Mouse (Mus musculus) liver, embryonic 13.5 days (tissue): ENCODE results near the gene Rbm25. TPM values are rescaled to one million over a fixed set of nuclear protein-coding genes. Genes with fewer than 3 reads are reported as not detected.
"Not testable (repeated sequence)": the region's sequence is repeated elsewhere in the genome, so short reads cannot be mapped to it uniquely, and the experiment has no call there.

Experiments used
- ATAC-seq: fragments of 200-750 bp; cut with Nextera tagmentation; 2 replicates; pipeline ENCODE4 v1.8.0; 2017; ENCODE audit warnings: low read depth, mild to moderate bottlenecking, moderate number of reproducible peaks, moderate library complexity
- DNase-seq: peaks from one replicate; pipeline ENCODE4 v3.0.0; 2022
- H3K27ac ChIP-seq: fragments of 300-500 bp; sonication (generic); 2 replicates; pipeline ENCODE4 v1.5.1; 2015; ENCODE audit warnings: moderate library complexity, mild to moderate bottlenecking, inconsistent platforms
- H3K27me3 ChIP-seq: fragments of 300-500 bp; sonication (generic); 2 replicates; pipeline ENCODE4 v1.6.1; 2015; ENCODE audit warnings: mild to moderate bottlenecking, inconsistent platforms
- H3K36me3 ChIP-seq: fragments of 300-500 bp; sonication (generic); 2 replicates; pipeline ENCODE4 v1.6.1; 2015; ENCODE audit warnings: mild to moderate bottlenecking, inconsistent platforms
- H3K4me1 ChIP-seq: fragments of 300-500 bp; sonication (generic); replicated peaks from 2 replicates; pipeline ENCODE4 v1.6.1; 2015; ENCODE audit warnings: inconsistent platforms
- H3K4me2 ChIP-seq: fragments of 300-500 bp; sonication (generic); 2 replicates; pipeline ENCODE4 v1.6.1; 2015; ENCODE audit warnings: inconsistent platforms, mild to moderate bottlenecking, moderate library complexity
- H3K4me3 ChIP-seq: fragments of 300-500 bp; sonication (generic); replicated peaks from 2 replicates; pipeline ENCODE4 v1.5.1; 2015; ENCODE audit warnings: mild to moderate bottlenecking, inconsistent platforms
- H3K9ac ChIP-seq: fragments of 300-500 bp; sonication (generic); 2 replicates; pipeline ENCODE4 v1.6.1; 2015; ENCODE audit warnings: mild to moderate bottlenecking, inconsistent platforms
- H3K9me3 ChIP-seq: fragments of 300-500 bp; sonication (generic); replicated peaks from 2 replicates; pipeline ENCODE4 v1.6.1; 2016; ENCODE audit warnings: inconsistent platforms
- WGBS: fragments of 180-500 bp; shearing (Covaris S2); methylation state at CpG from one replicate; pipeline ENCODE4 v1.1.7; 2015; ENCODE audit not compliant: insufficient replicate concordance; 5-methylcytosine and 5-hydroxymethylcytosine counted together
- polyA plus RNA-seq: library from polyadenylated mRNA; unstranded; fragments of >200 nt; fragmentation: Nextera tagmentation; extraction: Ambion mirVana; gene quantifications from 2 replicates; pipeline ENCODE4 v1.2.1, GENCODE M21; 2015

Rbm25 gene
- 121 and 133 TPM in 2 replicates for polyA plus RNA-seq

- ATAC-seq, DNase-seq, H3K27me3 ChIP-seq, H3K9me3 ChIP-seq: not testable (repeated sequence)
- H3K9ac ChIP-seq, result peak within 1 kb of the TSS; percentile 99
- peaks cover 20% of the 10 kb centered on the region for H3K4me1 ChIP-seq
- peak within 1 kb of the TSS; percentile 93 for H3K27ac ChIP-seq
- peak within 1 kb of the TSS; percentile 74 for H3K4me2 ChIP-seq
- no CpG with 5 or more reads among the region's 5 CpGs for WGBS
- peak within 1 kb of the TSS; percentile 98 for H3K4me3 ChIP-seq
- H3K36me3 ChIP-seq, result peaks cover 13% of the 10 kb centered on the region
These were observed at the start of gene Rbm25 for GRCm38 (mm10) chr12:83630936-83631335. Rbm25 (plus strand) TSS chr12:83631236.

GRCm38 (mm10) chr12:83582106-83582505, 48.9 kb upstream of the Rbm25 start:
- Histone ChIP-seq H3K27ac (peak overlapping the region; percentile 56), H3K4me1 (peaks cover 54% of the 10 kb centered on the region), H3K9ac (no peak overlapping the region), H3K4me2 (no peak overlapping the region), H3K27me3 (no peaks in the 10 kb centered on the region), H3K4me3 (no peak overlapping the region), H3K36me3 (peaks cover 20% of the 10 kb centered on the region), H3K9me3 (no peaks in the 10 kb centered on the region)
- ATAC-seq (no peak), DNase-seq (no peak)
- 69% methylated on average over 4 of the region's 4 CpGs for WGBS

GRCm38 (mm10) chr12:83582747-83583146, 48.3 kb upstream of the Rbm25 start:
- H3K36me3 ChIP-seq, result peaks cover 19% of the 10 kb centered on the region
- no peak for ATAC-seq
- H3K4me3 ChIP-seq, result no peak overlapping the region
- no peaks in the 10 kb centered on the region for H3K9me3 ChIP-seq
- no peak overlapping the region for H3K4me2 ChIP-seq
- no peak overlapping the region for H3K27ac ChIP-seq
- DNase-seq, result no peak
- H3K4me1 ChIP-seq, result peaks cover 47% of the 10 kb centered on the region
- WGBS, result 78% methylated on average over 4 of the region's 4 CpGs
- no peak overlapping the region for H3K9ac ChIP-seq
- H3K27me3 ChIP-seq, result no peaks in the 10 kb centered on the region

- no peak overlapping the region for H3K4me3 ChIP-seq
- H3K4me2 ChIP-seq, result no peak overlapping the region
- peaks cover 11% of the 10 kb centered on the region for H3K4me1 ChIP-seq
- ATAC-seq (no peak), DNase-seq (no peak)
- no peaks in the 10 kb centered on the region for H3K27me3 ChIP-seq
- WGBS, result 86% methylated on average over 5 of the region's 5 CpGs
- H3K9me3 ChIP-seq, result no peaks in the 10 kb centered on the region
- no peak overlapping the region for H3K9ac ChIP-seq
- no peak overlapping the region for H3K27ac ChIP-seq
- peaks cover 49% of the 10 kb centered on the region for H3K36me3 ChIP-seq
These were observed 44.4 kb upstream of the Rbm25 start for GRCm38 (mm10) chr12:83586628-83587027.

- Histone ChIP-seq H3K9ac (no peak overlapping the region), H3K9me3 (no peaks in the 10 kb centered on the region), H3K27me3 (no peaks in the 10 kb centered on the region), H3K4me3 (no peak overlapping the region), H3K4me2 (no peak overlapping the region), H3K4me1 (peaks cover 27% of the 10 kb centered on the region), H3K27ac (no peak overlapping the region), H3K36me3 (peaks cover 57% of the 10 kb centered on the region)
- DNase-seq, result no peak
- ATAC-seq, result no peak
- WGBS, result 80% methylated on average over 8 of the region's 8 CpGs
These were observed 39.1 kb upstream of the Rbm25 start for GRCm38 (mm10) chr12:83591754-83592501.

GRCm38 (mm10) chr12:83594454-83595040, 36.5 kb upstream of the Rbm25 start:
- Histone ChIP-seq H3K9me3 (no peaks in the 10 kb centered on the region), H3K9ac (no peak overlapping the region), H3K27me3 (no peaks in the 10 kb centered on the region), H3K4me2 (no peak overlapping the region), H3K27ac (no peak overlapping the region), H3K4me1 (peaks cover 27% of the 10 kb centered on the region), H3K36me3 (peaks cover 33% of the 10 kb centered on the region), H3K4me3 (no peak overlapping the region)
- 84% methylated on average over 9 of the region's 9 CpGs for WGBS
- ATAC-seq (no peak), DNase-seq (no peak)

GRCm38 (mm10) chr12:83596191-83596954, 34.7 kb upstream of the Rbm25 start:
- peaks cover 27% of the 10 kb centered on the region for H3K4me1 ChIP-seq
- peaks cover 23% of the 10 kb centered on the region for H3K36me3 ChIP-seq
- DNase-seq (no peak), ATAC-seq (no peak)
- no peaks in the 10 kb centered on the region for H3K9me3 ChIP-seq
- WGBS, result 11% methylated on average over 20 of the region's 20 CpGs
- H3K4me3 ChIP-seq, result peak overlapping the region; percentile 86
- H3K27me3 ChIP-seq, result no peaks in the 10 kb centered on the region
- H3K27ac ChIP-seq, result peak overlapping the region; percentile 87
- H3K4me2 ChIP-seq, result peak overlapping the region; percentile 89
- peak overlapping the region; percentile 94 for H3K9ac ChIP-seq

GRCm38 (mm10) chr12:83597025-83597501, 34.0 kb upstream of the Rbm25 start, which contains the start of gene Zfyve1:
Zfyve1 (minus strand) TSS chr12:83597222.
- H3K9me3 ChIP-seq, result no peaks in the 10 kb centered on the region
- DNase-seq (peak; percentile 92), ATAC-seq (peak; percentile 99)
- H3K27me3 ChIP-seq, result no peaks in the 10 kb centered on the region
- peak within 1 kb of the TSS; percentile 86 for H3K4me3 ChIP-seq
- H3K4me1 ChIP-seq, result peaks cover 29% of the 10 kb centered on the region
- 0% methylated on average over 28 of the region's 28 CpGs for WGBS
- H3K27ac ChIP-seq, result peak within 1 kb of the TSS; percentile 87
- H3K4me2 ChIP-seq, result peak within 1 kb of the TSS; percentile 89
- H3K9ac ChIP-seq, result peak within 1 kb of the TSS; percentile 94
- peaks cover 17% of the 10 kb centered on the region for H3K36me3 ChIP-seq

- no peak overlapping the region for H3K4me3 ChIP-seq
These were observed 33.2 kb upstream of the Rbm25 start for GRCm38 (mm10) chr12:83597881-83598280.

GRCm38 (mm10) chr12:83602285-83602684, 28.8 kb upstream of the Rbm25 start:
- no peak overlapping the region for H3K27ac ChIP-seq
- H3K4me3 ChIP-seq, result no peak overlapping the region
- 56% methylated on average over 5 of the region's 5 CpGs for WGBS
- no peaks in the 10 kb centered on the region for H3K27me3 ChIP-seq
- no peaks in the 10 kb centered on the region for H3K36me3 ChIP-seq
- ATAC-seq (peak; percentile 54), DNase-seq (no peak)
- no peaks in the 10 kb centered on the region for H3K9me3 ChIP-seq
- no peak overlapping the region for H3K9ac ChIP-seq
- no peak overlapping the region for H3K4me2 ChIP-seq
- peaks cover 23% of the 10 kb centered on the region for H3K4me1 ChIP-seq

More at GRCm38 (mm10) chr12:83597881-83598280, 33.2 kb upstream of the Rbm25 start:
- peaks cover 34% of the 10 kb centered on the region for H3K4me1 ChIP-seq
- H3K9me3 ChIP-seq, result no peaks in the 10 kb centered on the region
- 77% methylated on average over 2 of the region's 2 CpGs for WGBS
- H3K9ac ChIP-seq, result no peak overlapping the region
- DNase-seq (no peak), ATAC-seq (no peak)
- H3K36me3 ChIP-seq, result peaks cover 13% of the 10 kb centered on the region
- no peak overlapping the region for H3K27ac ChIP-seq
- H3K4me2 ChIP-seq, result no peak overlapping the region
- H3K27me3 ChIP-seq, result no peaks in the 10 kb centered on the region

GRCm38 (mm10) chr12:83606411-83606810, 24.6 kb upstream of the Rbm25 start:
- H3K9ac ChIP-seq, H3K27me3 ChIP-seq, ATAC-seq, H3K4me2 ChIP-seq, H3K4me3 ChIP-seq, DNase-seq, H3K27ac ChIP-seq, H3K9me3 ChIP-seq, H3K36me3 ChIP-seq: not testable (repeated sequence)
- H3K4me1 ChIP-seq, result peaks cover 23% of the 10 kb centered on the region
- 74% methylated on average over 2 of the region's 2 CpGs for WGBS
